Mouse (Mus musculus): ENCODE data around the gene Rpsa. TPM values are rescaled to one million over a fixed set of nuclear protein-coding genes. Genes with fewer than 3 reads are reported as not detected.
A peak's percentile ranks its signal among the peaks of the same experiment; 100 is the strongest.
"Not testable (repeated sequence)": the region's sequence is repeated elsewhere in the genome, so short reads cannot be mapped to it uniquely, and the experiment has no call there.

The Rpsa gene
- total RNA-seq (2014; fragmentation: Nextera tagmentation) (2,951 and 3,504 TPM in 2 replicates), total RNA-seq (2017) (3,677 and 4,904 TPM in 2 replicates)

DNA sequence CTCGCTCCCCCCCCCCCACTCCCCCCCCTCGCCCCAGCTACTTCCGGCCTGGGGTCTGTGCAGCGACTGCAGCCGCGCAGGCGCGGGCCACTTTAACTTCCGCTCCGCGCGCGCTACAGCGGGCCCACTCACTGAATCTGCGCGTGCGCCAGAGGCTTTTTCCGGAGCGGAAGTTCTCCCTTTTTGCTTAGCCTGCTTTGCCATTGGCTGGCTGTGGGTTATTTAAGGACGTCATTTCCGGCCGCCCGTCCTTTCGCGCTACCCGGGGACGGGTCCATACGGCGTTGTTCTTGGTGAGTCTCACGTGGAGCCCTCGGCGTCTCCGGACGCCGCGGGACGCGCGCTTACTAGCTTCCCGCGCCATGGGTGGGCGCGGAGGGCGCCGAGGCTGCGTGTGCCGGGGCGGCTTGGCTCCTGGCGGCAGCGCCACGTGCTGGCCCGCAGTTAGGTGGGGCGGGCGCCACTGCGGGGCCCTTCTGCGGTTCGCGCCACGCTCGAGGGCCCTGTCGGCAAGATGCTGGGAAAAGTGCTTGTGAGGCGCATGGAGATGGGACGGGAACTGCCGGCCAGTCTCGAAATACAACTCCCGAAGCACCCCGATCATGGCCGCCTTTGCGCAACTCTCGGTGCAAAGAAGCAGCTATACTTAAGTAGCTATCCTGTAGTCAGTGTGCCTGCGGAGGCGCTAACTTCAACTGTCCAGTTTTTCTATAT lies at the start of gene Rpsa:
Gene Rpsa, plus strand, starts transcription at position 152 of the 714 bp plus-strand sequence.
- ATAC-seq (replicated peaks; ENCODE audit: poor library complexity, severe bottlenecking): peak; percentile 90

DNA sequence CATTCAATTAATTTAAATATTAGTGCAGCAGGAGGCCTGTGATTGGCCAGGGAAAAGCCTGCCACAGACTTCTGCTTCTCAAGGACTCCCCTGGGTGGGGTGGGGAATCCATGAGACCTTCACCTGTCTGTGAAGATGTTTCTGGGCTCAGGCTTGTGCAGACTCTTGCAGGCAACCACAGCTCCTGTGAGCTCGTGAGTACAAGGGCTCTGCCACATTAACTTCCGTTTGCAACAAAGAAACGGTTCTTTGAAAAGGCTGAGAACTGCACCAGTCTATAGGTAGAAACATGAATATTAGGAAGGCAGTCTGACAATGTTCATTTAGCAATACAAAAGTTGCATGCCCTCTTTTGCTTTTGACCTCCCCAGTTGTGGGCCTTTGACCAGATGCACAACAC lies 49.2 kb upstream of the Rpsa start:
- ATAC-seq (replicated peaks; ENCODE audit: poor library complexity, severe bottlenecking): no peak

- no peak for ATAC-seq (replicated peaks; ENCODE audit: poor library complexity, severe bottlenecking)
Measured at GRCm38 (mm10) chr9:120079901-120080300, 47.6 kb upstream of the Rpsa start.

DNA sequence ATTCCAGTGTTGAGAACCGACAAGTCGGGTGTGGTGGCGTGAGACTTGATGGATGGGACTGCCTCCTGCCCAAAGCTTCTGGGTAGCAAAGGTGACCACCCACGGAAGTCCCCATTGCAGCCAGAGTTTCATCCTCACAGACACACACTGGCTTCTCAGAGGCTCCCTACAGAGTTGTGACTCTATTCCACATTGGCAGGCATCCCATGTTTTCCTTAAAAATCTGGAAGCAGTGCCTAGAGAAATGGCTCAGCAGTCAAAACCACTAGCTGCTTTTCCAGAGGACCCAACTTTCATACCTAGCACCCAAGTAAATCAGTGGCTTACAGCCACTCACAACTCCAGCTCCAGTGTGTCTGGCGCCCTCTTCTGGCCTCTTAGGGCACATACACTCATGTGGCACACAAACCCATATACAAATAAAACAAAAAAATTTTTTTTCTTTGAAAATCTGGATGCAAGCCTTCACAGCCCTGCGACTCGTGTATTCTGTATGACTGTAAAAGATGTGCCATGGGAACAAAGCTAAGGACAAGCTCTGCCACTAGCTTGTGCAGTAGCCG lies 46.9 kb upstream of the Rpsa start:
- no peak for ATAC-seq (replicated peaks; ENCODE audit: poor library complexity, severe bottlenecking)

- ATAC-seq (replicated peaks; ENCODE audit: poor library complexity, severe bottlenecking): no peak
Measured at GRCm38 (mm10) chr9:120081247-120081646, 46.2 kb upstream of the Rpsa start.

DNA sequence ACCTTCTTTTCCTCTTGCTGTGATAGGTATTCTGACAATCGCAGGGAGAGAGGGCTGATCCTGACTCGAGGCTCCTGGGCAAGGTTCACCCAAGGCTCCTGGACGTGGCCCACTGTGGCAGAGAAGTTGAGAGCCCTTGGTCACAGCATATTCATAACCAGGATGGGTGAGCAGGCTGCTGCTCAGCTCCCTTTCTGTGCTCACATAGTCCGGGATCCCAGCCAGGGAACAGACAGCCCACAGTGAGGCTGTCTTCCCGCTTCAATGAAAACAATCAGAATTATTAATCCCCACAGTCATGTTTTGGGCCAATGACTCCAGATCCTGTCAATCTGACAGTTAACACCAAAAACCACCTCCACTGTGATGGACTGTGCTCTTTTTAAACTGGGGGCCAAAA lies 45.5 kb upstream of the Rpsa start:
- no peak for ATAC-seq (replicated peaks; ENCODE audit: poor library complexity, severe bottlenecking)

- no peak for ATAC-seq (replicated peaks; ENCODE audit: poor library complexity, severe bottlenecking)
Measured at GRCm38 (mm10) chr9:120082691-120083090, 44.8 kb upstream of the Rpsa start.

DNA sequence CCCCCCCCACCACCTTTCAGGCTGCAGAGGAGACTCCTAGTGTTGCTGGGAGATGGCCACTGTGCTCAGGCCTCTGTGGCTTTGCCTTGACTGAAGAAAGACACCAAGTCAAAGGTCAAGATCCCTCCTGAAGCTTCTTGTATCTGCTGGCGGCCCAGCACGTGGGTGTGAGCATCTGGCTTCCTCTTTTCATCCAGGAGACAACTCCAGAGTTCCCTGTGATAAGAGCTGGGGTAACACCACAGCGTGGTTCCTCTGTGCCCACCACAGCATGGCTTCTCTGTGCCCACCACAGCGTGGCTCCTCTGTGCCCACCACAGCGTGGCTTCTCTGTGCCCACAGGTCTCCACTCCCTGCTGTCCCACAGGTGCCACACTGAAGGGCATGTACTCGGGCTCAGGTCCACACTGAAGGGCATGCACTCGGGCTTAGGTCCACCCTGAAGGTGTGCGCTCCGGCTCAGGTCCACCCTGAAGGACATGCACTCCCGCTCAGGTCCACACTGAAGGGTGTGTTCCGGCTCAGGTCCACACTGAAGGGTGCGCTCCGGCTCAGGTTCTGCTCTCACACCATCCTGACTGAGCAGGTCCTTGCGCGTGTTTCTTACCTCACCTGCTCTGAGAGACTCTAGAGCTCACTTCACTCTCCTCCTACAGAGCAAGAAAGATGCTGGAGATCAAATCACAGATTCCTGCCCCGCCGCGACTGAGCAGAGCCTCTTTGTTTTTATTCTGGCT lies 44.2 kb upstream of the Rpsa start:
- ATAC-seq (replicated peaks; ENCODE audit: poor library complexity, severe bottlenecking): peak; percentile 95

DNA sequence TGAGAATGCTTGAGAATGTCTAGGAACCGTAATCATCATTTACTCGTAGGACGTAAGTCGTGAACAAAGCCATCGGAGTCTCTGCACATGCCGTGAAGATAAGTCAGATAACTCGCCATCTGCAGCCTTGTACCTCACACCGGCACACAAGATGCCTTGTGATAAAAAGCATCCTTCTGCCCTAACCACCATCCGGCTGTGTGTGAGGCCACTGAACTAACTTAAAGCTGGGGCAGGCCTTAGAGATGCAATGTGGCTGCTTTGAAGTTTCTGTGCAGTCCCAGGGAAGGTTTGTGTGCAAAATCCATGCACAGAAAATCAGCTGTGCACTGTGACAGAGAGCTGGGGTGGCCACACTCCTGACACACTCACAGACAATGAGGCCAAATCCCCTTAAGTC lies 43.1 kb upstream of the Rpsa start:
- no peak for ATAC-seq (replicated peaks; ENCODE audit: poor library complexity, severe bottlenecking)

DNA sequence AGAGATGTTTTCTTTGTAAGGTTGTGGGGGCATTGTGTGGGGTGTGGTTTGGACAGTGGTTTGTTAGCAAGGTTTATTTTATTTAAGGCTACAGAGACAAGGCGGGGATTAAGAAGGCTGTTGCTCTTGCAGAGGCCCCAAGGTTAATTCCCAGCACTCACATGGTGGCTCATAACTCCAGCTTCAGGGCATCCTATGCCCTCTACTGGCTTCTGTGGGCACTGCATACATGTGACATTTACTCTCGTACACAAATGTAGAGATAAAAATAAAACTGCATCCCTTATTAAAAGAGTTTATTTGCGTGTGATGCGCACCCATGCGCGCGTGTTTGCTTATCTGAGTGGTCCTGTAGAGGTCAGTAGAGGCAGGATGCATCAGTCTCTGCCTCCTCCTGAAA lies 38.4 kb upstream of the Rpsa start:
- no peak for ATAC-seq (replicated peaks; ENCODE audit: poor library complexity, severe bottlenecking)

GRCm38 (mm10) chr9:120091086-120091485 lies 36.4 kb upstream of the Rpsa start:
- no peak for ATAC-seq (replicated peaks; ENCODE audit: poor library complexity, severe bottlenecking)

GRCm38 (mm10) chr9:120091696-120092238 lies 35.7 kb upstream of the Rpsa start, which contains the start of gene Ccr8:
Gene Ccr8, plus strand, starts transcription at chr9:120092114.
- no peak for ATAC-seq (replicated peaks; ENCODE audit: poor library complexity, severe bottlenecking)

DNA sequence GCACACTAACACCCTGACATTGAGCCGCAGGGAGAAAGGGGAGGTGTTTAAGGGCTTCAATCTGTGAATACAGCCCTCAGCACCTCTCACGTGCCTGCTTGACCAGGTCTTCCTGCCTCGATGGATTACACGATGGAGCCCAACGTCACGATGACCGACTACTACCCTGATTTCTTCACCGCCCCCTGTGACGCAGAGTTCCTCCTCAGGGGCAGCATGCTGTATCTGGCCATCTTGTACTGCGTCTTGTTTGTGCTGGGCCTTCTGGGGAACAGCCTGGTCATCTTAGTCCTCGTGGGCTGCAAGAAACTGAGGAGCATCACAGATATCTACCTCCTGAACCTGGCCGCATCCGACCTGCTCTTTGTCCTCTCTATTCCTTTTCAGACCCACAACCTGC lies 33.8 kb upstream of the Rpsa start:
- ATAC-seq (replicated peaks; ENCODE audit: poor library complexity, severe bottlenecking): no peak

DNA sequence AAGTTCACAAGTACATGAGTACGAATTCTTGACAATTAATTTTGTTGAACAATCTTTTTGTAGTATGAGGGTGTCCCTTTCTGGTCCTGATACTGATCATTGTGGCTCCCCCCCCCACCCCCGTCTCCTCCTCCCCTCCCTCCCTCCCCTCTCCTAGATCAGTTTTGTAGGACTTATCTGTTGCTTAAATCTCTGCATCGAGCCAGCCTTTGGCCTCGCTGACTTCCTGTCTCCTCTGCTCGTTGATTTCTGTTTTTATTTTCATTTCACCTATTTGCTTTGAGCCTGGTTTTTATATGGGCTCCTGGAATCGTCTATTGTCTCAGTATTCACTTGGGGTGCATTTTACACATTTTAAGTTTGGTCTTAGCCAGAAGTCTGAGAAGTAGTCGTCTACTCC lies 31.6 kb upstream of the Rpsa start:
- no peak for ATAC-seq (replicated peaks; ENCODE audit: poor library complexity, severe bottlenecking)

GRCm38 (mm10) chr9:120098682-120099081 lies 28.8 kb upstream of the Rpsa start:
- ATAC-seq (replicated peaks; ENCODE audit: poor library complexity, severe bottlenecking): peak; percentile 87

GRCm38 (mm10) chr9:120099304-120099703 lies 28.2 kb upstream of the Rpsa start:
- ATAC-seq (replicated peaks; ENCODE audit: poor library complexity, severe bottlenecking): no peak

DNA sequence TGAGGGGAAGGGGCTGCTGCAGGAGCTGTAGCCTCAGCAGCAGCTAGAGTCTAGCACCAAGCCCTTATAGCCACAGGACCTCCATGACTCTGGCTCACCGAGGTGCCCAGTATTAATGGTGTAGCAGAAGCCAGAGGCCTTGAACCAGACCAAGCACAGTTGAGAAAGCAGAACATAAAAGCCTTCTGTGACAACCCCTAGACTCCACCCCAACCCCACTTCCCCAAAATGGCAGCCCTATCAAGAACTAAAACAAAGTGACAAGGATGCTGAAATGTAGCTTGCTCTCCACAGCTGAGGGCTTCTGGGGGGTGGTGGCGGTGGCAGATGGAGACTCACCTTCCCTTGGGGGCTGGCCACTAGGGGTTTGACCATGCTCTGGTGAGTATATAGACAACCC lies 26.3 kb upstream of the Rpsa start:
- peak; percentile 65; the same call in 1 of the 2 replicates for ATAC-seq (replicated peaks; ENCODE audit: poor library complexity, severe bottlenecking)

DNA sequence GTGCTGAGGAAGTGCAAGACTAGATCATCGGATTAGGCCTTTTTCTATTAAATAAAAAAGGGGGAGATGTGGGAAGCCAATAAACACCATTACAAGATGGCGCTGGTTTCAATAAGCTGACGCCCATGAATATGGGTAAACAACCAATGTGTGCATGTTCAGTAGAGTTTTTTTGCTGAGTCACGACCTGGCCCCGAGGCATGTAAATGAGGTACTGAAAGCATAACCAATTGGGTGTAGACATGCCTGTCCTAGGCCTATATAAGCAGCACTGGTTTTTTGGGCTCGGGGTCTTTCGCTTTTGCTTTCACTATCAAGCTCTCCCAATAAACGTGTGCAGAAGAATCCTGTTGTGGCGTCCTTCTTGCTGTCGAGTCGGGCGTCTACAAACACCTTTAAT lies 18.5 kb upstream of the Rpsa start:
- not testable (repeated sequence) for ATAC-seq (replicated peaks; ENCODE audit: poor library complexity, severe bottlenecking)

DNA sequence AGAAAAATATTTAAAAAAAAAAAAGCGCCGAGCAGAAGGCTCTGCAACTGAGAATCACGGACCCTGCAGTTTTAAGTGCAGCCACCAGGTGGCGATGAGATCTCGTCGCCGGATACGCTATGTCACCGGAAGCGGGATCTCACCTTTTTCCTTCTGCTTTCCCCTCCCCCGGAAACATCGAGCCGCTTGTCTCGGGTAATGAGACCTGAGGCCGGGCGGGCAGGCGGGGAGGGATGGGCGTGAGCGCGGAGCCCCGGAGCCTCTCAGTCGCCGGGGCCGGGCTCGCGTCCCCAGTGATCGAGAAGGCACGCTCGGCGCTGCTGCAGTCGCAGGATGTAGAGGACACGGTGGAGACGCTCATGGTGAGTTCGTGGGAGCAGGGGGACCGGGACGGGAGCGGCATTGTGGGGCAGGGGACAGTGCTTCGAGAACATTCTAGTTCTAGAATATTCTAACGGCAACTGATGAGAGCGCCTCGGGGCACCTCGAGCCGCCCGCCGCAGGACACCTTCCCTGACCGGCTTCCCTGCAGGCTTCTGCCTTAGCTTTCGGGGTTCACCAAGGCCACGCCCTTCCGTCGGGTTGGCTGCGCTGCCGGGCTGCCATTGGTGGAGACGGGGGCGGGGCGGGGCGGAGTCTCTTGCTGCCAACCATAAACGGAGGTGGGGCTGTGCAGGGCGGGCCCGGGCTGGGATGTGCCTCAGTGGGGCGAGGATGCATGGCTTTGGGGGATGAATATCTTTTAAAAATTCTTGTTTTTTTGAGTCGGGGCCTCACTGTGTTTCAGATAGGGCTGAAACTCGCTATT lies 17.1 kb upstream of the Rpsa start, which contains the start of gene Slc25a38:
Gene Slc25a38, plus strand, starts transcription at position 164 of the 808 bp plus-strand sequence.
- ATAC-seq (replicated peaks; ENCODE audit: poor library complexity, severe bottlenecking): peak; percentile 97

Data from granulocyte monocyte progenitor cell, adult 5-6 weeks (primary cell).